Mouse (Mus musculus) CH12.LX (cell line): ENCODE measurements at regions not wholly inside any gene's neighbourhood (a gene's known extent, or its start where the extent isn't known, plus 50 kb on each side); places are given as distances from the start of the nearest gene placed in this dataset.

Experiments used
- DNase-seq: peaks from one replicate; pipeline ENCODE4 v3.0.0-alpha.2; 2013; ENCODE audit errors: extremely low read depth
- H3K27ac ChIP-seq: 2 replicates; pipeline ENCODE4 v1.5.1; 2012; ENCODE audit warnings: low read depth, mild to moderate bottlenecking, control low read depth, moderate library complexity; ENCODE audit not compliant: insufficient read depth
- H3K27me3 ChIP-seq: replicated peaks from 2 replicates; pipeline ENCODE3; 2012; ENCODE audit warnings: inconsistent platforms
- H3K36me3 ChIP-seq, 2 experiments: replicated peaks in 1 of 2; 2 replicates each; pipeline versions ENCODE3 to v1.6.1; 2012; ENCODE audit warnings: inconsistent platforms in 1 of 2, low read length in 1 of 2, mild to moderate bottlenecking in 1 of 2, mixed read lengths in 1 of 2, moderate library complexity in 1 of 2; ENCODE audit not compliant: control insufficient read depth in 1 of 2, insufficient read depth in 1 of 2
- H3K4me1 ChIP-seq, 2 experiments: 2 replicates each; pipeline ENCODE4 v1.6.1; 2012; ENCODE audit warnings: inconsistent platforms in 1 of 2, moderate library complexity in 1 of 2; ENCODE audit not compliant: insufficient read depth in 2 of 2, control insufficient read depth in 1 of 2
- H3K4me2 ChIP-seq: 2 replicates; pipeline ENCODE4 v1.6.1; 2012; ENCODE audit warnings: low read depth, mild to moderate bottlenecking, control low read depth; ENCODE audit not compliant: poor library complexity, insufficient read depth, severe bottlenecking
- H3K4me3 ChIP-seq, 3 experiments: fragments of 150-350 bp in 1 of 3; sonication (generic) in 1 of 3; replicated peaks in 1 of 3; 2 replicates each; pipeline versions ENCODE3 to v1.5.1; 2011 to 2012; ENCODE audit warnings: low read depth in 2 of 3, low read length in 2 of 3, mild to moderate bottlenecking in 2 of 3, moderate library complexity in 2 of 3, control low read depth in 1 of 3, improper control_type of control experiment in 1 of 3, inconsistent platforms in 1 of 3, mixed read lengths in 1 of 3; ENCODE audit not compliant: poor library complexity in 1 of 3
- H3K79me2 ChIP-seq: replicated peaks from 2 replicates; pipeline ENCODE4 v1.6.1; 2012; ENCODE audit warnings: mild to moderate bottlenecking, moderate library complexity; ENCODE audit not compliant: control insufficient read depth, poor library complexity, insufficient read depth, severe bottlenecking; ENCODE audit errors: extremely low read depth
- H3K9ac ChIP-seq: 2 replicates; pipeline ENCODE4 v1.6.1; 2012; ENCODE audit warnings: low read depth, mild to moderate bottlenecking, control low read depth, moderate library complexity; ENCODE audit not compliant: insufficient read depth
- H3K9me3 ChIP-seq: replicated peaks from 2 replicates; pipeline ENCODE3; 2012; ENCODE audit warnings: low read length, inconsistent platforms, mixed read lengths
- CTCF ChIP-seq, 2 experiments: IDR thresholded peaks in 1 of 2; conservative IDR thresholded peaks in 1 of 2; 2 replicates each; pipeline ENCODE4 v1.5.1; 2011 to 2012; ENCODE audit warnings: low read depth in 2 of 2, low read length in 2 of 2, improper control_type of control experiment in 1 of 2, inconsistent platforms in 1 of 2, mild to moderate bottlenecking in 1 of 2, moderate library complexity in 1 of 2
- ELF1 ChIP-seq: IDR thresholded peaks from 2 replicates; pipeline ENCODE4 v1.6.1; 2014; ENCODE audit warnings: low read depth, mild to moderate bottlenecking, inconsistent platforms, low read length, improper control_type of control experiment
- IRF4 ChIP-seq: IDR thresholded peaks from 2 replicates; pipeline ENCODE4 v1.6.1; 2014; ENCODE audit warnings: low read depth, mild to moderate bottlenecking, inconsistent platforms, low read length, improper control_type of control experiment
- MAX ChIP-seq: IDR thresholded peaks from 2 replicates; pipeline ENCODE4 v1.6.1; 2011; ENCODE audit warnings: low read length, improper control_type of control experiment
- MAZ ChIP-seq: IDR thresholded peaks from 2 replicates; pipeline ENCODE4 v1.6.1; 2012; ENCODE audit warnings: low read depth, mild to moderate bottlenecking, inconsistent platforms, low read length, improper control_type of control experiment, moderate library complexity
- MEF2A ChIP-seq: IDR thresholded peaks from 2 replicates; pipeline ENCODE4 v1.6.1; 2014; ENCODE audit warnings: low read depth, mild to moderate bottlenecking, inconsistent platforms, low read length, improper control_type of control experiment, borderline replicate concordance
- MYC ChIP-seq: IDR thresholded peaks from 2 replicates; pipeline ENCODE4 v1.6.1; 2011; ENCODE audit warnings: low read depth, mild to moderate bottlenecking, improper control_type of control experiment, low read length
- NELFE ChIP-seq: IDR thresholded peaks from 2 replicates; pipeline ENCODE4 v1.6.1; 2011; ENCODE audit warnings: low read depth, low read length, improper control_type of control experiment
- NRF1 ChIP-seq: IDR thresholded peaks from 2 replicates; pipeline ENCODE4 v1.6.1; 2014; ENCODE audit warnings: low read depth, mild to moderate bottlenecking, inconsistent platforms, low read length, improper control_type of control experiment, moderate library complexity
- POLR2AphosphoS2 ChIP-seq: IDR thresholded peaks from 2 replicates; pipeline ENCODE4 v1.6.1; 2011; ENCODE audit warnings: low read depth, low read length, improper control_type of control experiment
- RAD21 ChIP-seq: IDR thresholded peaks from 2 replicates; pipeline ENCODE4 v1.6.1; 2011; ENCODE audit warnings: low read depth, mild to moderate bottlenecking, low read length, improper control_type of control experiment, moderate library complexity
- SIN3A ChIP-seq: IDR thresholded peaks from 2 replicates; pipeline ENCODE4 v1.6.1; 2012; ENCODE audit warnings: low read length, improper control_type of control experiment, inconsistent platforms
- SMC3 ChIP-seq: IDR thresholded peaks from 2 replicates; pipeline ENCODE4 v1.6.1; 2011; ENCODE audit warnings: low read depth, low read length, improper control_type of control experiment
- TBP ChIP-seq: conservative IDR thresholded peaks from 2 replicates; pipeline ENCODE4 v1.6.1; 2011; ENCODE audit warnings: low read depth, low read length, improper control_type of control experiment
- TCF12 ChIP-seq: IDR thresholded peaks from 2 replicates; pipeline ENCODE4 v1.6.1; 2014; ENCODE audit warnings: low read depth, mild to moderate bottlenecking, inconsistent platforms, low read length, improper control_type of control experiment
- UBTF ChIP-seq: IDR thresholded peaks from 2 replicates; pipeline ENCODE4 v1.6.1; 2012; ENCODE audit warnings: low read depth, mild to moderate bottlenecking, inconsistent platforms, low read length, improper control_type of control experiment, moderate library complexity
- ZC3H11A ChIP-seq: IDR thresholded peaks from 2 replicates; pipeline ENCODE4 v1.6.1; 2012; ENCODE audit warnings: low read depth, mild to moderate bottlenecking, inconsistent platforms, low read length, improper control_type of control experiment
- ZKSCAN1 ChIP-seq: IDR thresholded peaks from 2 replicates; pipeline ENCODE4 v1.6.1; 2012; ENCODE audit warnings: low read depth, inconsistent platforms, low read length, improper control_type of control experiment, borderline replicate concordance
- dilution Hi-C: fragments of 300-500 bp; cut with MboI; formaldehyde crosslinking; loops from 2 replicates; pipeline ENCODE4 v1.14.3; 2020; ENCODE audit warnings: low sequenced_read_pairs; ENCODE audit not compliant: extremely low pct_unique_long_range_greater_than_20kb, extremely low pct_ligation_motif_present
- in situ Hi-C: fragments of 300-500 bp; cut with MboI; formaldehyde crosslinking; loops from 3 replicates; pipeline ENCODE4 v1.14.3; 2019; ENCODE audit warnings: low sequenced_read_pairs, low pct_ligation_motif_present, low pct_unique_long_range_greater_than_20kb, mixed read lengths

DNA sequence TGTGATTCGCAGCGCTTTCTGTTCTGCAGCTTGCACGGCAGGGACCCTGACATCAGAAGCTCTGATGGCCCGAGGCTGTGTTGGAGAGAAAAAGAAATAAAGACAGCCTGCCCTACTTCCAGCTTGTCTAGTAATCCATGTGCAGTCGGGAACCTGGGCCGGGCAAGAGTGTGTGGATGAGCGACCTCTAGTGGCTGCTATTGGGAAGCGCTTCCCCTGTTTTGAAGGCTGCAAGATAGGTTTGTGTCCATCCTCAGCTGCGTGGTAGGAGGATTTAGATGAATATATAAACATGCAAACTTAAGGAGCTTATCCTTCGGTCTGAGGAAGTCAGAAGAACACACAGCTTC is 111.5 kb upstream of the Stmnd1 start:
- Histone ChIP-seq H3K9me3 (peaks cover 5% of the 10 kb centered on the region), H3K9ac (no peak overlapping the region), H3K4me1 (peaks cover 7 to 12% of the 10 kb centered on the region in 2 experiments), H3K27ac (no peak overlapping the region), H3K27me3 (no peaks in the 10 kb centered on the region), H3K36me3 (no peaks in the 10 kb centered on the region), H3K4me3 (no peak overlapping the region), H3K4me2 (peak overlapping the region; percentile 63), H3K79me2 (no peaks in the 10 kb centered on the region)
- in situ Hi-C loops: loop anchor here (5.0 to 25.0 kb wide), 2 partner anchors 185 to 625 kb away; no protein-coding TSS in a partner anchor
- DNase-seq: peak; percentile 74
- TF ChIP-seq TBP (no peak), MAX (peak; percentile 58), ZKSCAN1 (no peak), SIN3A (0 out of 2 replicates have a peak, but pooled peaks have one; percentile 38), CTCF (conservative IDR thresholded peaks at IDR 0.05 in 1 of 2, IDR thresholded peaks at IDR 0.05 in 1 of 2; ENCODE audit: low read depth in 2 of 2, low read length in 2 of 2) (peak; percentile 83 to 89), ELF1 (0 out of 2 replicates have a peak, but pooled peaks have one; percentile 14), NELFE (peak; percentile 36; the same call in 1 of the 2 replicates), IRF4 (peak; percentile 38; the same call in 1 of the 2 replicates), POLR2AphosphoS2 (no peak), SMC3 (peak; percentile 93), RAD21 (peak; percentile 91), MYC (peak; percentile 33; the same call in 1 of the 2 replicates), MEF2A (0 out of 2 replicates have a peak, but pooled peaks have one; percentile 14), TCF12 (0 out of 2 replicates have a peak, but pooled peaks have one; percentile 18), ZC3H11A (peak; percentile 90)
- dilution Hi-C loops: no loop called here

DNA sequence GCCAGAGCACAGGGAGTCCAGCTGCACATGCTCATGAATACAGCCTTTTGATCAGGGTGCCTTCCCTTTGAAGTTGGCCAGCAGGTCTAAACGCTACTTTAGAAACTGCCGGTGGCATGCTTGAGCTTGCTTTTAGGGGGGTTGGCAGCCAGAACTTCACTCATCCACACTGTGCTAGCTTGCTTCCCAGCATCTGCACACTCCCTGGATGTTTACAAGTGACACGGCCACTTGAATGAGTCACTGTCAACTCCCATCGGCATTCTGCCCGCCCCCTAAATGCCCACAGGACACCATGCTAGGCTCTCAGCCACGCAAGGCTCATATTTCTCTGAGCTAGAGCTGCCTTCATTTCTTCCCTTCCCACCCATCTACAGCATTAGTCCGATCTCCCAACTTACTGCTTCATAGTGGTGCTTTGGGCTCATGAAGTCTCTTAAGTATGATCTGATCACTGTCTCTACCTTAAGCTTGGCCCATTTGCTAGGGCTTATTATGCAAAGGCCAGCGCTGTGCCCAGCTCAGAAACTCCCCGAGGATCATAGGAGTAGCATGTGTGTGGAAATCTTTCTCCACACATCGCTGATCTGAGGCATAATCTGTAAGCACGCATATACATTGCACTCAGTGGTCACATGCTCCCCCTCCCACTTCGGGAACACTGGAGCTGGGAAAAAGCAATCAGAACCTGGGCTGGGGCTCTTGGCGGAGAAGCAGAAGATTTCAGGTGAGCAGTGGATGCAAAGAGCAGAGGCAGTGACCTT is 112.1 kb upstream of the Stmnd1 start:
- in situ Hi-C loops (loop anchor here (5.0 to 25.0 kb wide), 2 partner anchors 184 to 624 kb away; no protein-coding TSS in a partner anchor), dilution Hi-C loops (no loop called here)
- Histone ChIP-seq H3K27ac (no peak overlapping the region), H3K4me3 (no peak overlapping the region), H3K4me2 (peak overlapping the region; percentile 63), H3K36me3 (no peaks in the 10 kb centered on the region), H3K4me1 (peaks cover 7 to 12% of the 10 kb centered on the region in 2 experiments), H3K27me3 (no peaks in the 10 kb centered on the region), H3K9me3 (peaks cover 7% of the 10 kb centered on the region), H3K9ac (no peak overlapping the region), H3K79me2 (no peaks in the 10 kb centered on the region)
- TF ChIP-seq MAZ: no peak
- peak; percentile 42; the same call in 1 of the 2 replicates for TF ChIP-seq NRF1
- TF ChIP-seq UBTF: no peak
- DNase-seq: no peak
